Mouse (Mus musculus): ENCODE measurements around the gene Tmem163.

DNA sequence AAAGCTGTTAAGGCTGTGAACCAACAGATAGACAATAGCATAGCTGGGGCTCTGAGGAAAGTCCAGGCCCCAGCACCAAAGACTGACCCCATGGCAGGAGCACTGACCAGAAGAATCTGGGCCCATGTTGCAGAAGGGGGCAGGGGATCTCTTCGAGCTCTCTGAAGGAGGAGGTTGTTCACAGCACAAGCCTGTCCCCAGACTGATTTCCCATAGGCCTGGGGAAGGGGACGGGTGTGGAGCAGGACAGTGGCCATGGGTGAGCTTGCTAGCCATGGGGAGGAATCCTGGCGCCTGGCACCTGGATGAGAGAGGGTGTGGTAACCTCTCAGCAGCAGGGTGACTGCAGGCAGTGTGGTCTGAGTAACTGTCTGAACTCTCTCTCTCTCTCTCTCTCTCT lies 103.2 kb downstream of the Tmem163 start:
- TF ChIP-seq CTCF (IDR thresholded peaks at IDR 0.05; ENCODE audit: extremely low read depth, insufficient read depth, insufficient read length, insufficient replicate concordance): no peak
- no peak for TF ChIP-seq POLR2A (IDR thresholded peaks at IDR 0.05; ENCODE audit: low read depth, low read length)
